Mouse (Mus musculus) c-Kit-positive CD71-positive TER-119-negative erythroid progenitor cells, embryonic 14.5 days (primary cell): ENCODE measurements at regions not wholly inside any gene's neighbourhood (a gene's known extent, or its start where the extent isn't known, plus 50 kb on each side); places are given as distances from the start of the nearest gene placed in this dataset.
"Not testable (repeated sequence)": the region's sequence is repeated elsewhere in the genome, so short reads cannot be mapped to it uniquely, and the experiment has no call there.

Experiments used
- DNase-seq: peaks from one replicate; pipeline ENCODE4 v3.0.0-alpha.2; 2013; ENCODE audit warnings: low read depth

GRCm38 (mm10) chr17:13551693-13552404, 197.5 kb downstream of the Tcp10c start:
- not testable (repeated sequence) for DNase-seq

- DNase-seq = not testable (repeated sequence)
These were observed 198.5 kb downstream of the Tcp10c start for GRCm38 (mm10) chr17:13552840-13553239.

DNA sequence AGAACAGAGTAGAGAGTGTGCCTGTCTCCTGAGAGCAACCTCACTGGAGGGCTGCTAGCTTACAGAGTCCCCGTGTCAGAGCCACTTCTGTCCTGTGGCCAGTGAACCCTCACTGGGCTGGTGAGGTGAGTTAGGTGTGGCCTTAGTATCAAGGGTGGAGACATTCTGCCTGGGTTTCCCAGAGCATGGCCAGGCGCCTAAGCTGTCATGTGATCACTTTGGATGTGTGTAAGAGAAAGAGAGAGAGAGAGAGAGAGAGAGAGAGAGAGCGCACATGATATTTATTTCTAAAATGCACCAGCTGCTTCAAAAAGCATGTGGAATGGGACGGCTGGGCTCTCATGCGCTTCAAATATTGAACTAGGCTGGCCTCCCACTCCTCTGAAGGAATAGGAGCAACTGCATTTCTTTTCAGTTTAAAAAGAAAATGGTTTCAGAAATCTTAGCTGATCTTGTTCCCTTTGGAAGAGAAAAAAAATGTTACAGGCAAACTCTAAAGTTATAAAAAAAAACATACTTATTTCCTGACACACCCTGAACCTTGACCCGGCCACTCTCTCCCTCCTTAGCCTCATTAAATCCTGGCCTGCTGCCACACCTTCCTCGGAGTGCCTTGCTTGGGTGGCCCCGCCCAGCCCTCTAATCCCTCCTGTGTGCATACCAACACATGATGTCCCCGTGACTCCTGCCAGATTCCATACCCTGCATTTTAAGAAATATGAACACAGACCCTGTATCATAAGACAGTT, 201.1 kb downstream of the Tcp10c start:
- DNase-seq = not testable (repeated sequence)

DNA sequence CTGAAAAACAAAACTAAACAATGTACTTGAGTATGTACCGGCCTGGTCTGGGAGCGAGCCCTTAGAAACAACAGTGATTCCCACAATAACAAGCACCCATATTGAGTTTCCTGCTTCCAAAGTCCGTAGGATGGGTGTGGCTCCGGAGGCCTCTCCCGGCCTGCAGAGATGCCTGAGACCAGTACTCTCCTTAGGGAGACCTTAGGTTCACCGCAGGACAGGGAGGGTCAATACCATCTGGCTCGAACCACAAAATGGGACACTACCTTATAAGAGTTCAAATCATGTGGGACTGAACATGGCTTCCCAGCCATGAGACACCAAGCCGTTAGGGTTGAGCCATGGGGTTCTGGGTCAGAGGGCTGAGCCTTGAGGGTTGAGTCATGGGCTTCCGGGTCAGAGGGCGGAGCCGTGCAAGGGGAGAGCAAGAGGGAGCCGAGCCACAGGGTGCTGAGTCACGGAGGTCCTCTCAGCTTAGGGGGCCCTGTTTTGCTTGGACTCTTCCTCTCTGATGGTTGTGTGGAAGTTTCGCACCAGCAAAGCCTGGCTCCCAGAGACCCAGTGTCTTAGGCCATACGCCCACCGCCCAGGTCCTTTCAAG, 201.8 kb downstream of the Tcp10c start:
- not testable (repeated sequence) for DNase-seq

- no peak for DNase-seq
These were observed 201.5 kb upstream of the Afdn start for GRCm38 (mm10) chr17:13558863-13559262.

DNA sequence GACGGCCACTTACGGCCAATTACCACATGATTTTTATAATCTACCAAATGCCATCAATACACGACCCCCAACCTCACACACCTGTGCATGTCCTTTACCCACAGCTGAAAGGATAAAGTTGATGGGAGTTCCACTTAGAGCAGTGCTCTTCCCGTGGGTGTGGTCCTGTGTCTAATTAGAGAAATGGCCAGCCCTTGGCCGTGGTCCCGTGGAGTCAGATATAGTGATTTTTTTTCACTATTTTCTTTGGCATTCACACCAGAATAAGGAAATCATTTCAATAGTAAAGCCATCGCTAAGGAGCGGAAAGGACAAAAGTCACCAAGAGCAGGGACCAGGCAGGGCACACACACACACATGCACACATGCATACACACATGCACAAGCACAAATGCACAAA, 199.0 kb upstream of the Afdn start:
- no peak for DNase-seq

- DNase-seq = no peak
These were observed 197.4 kb upstream of the Afdn start for GRCm38 (mm10) chr17:13562974-13563373.

GRCm38 (mm10) chr17:13564800-13565199, 195.5 kb upstream of the Afdn start:
- no peak for DNase-seq

DNA sequence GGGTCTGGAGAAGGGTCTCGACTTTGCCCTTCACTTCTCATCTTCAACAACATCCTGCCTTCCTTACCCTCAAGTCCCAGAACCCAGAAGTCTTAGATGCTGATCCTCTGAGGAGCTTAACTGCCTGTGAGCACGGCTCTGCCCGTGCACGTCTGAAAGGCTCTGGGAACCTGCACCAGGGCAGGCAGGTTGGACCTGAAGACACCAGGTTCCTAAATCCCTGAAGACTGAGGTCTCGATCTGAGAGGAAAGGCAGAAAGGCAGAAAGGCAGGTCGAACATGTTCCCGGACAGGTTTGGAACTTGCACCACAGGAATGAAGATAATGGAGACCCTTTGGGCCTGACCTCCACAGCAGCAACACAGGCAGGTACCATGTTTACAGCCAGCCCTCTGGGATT, 193.7 kb upstream of the Afdn start:
- DNase-seq = no peak

DNA sequence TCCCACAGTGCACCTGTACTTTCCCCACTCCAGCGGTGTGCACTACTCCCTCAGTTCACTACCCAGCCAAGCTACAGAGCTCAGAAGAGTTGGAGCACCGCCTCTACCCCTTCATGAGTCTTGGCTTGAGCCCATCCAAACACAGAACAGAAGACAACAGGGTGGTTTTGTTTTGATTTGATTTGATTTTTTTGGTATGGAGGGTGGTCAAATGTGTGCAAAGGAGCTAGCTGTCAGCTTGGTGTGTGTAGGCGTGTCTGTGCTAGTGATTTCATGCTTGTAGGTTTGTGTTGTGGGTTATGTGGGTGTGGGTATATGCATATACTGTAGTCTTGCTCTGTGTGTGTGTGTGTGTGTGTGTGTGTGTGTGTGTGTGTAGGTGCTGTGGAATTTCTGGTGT, 193.2 kb upstream of the Afdn start:
- no peak for DNase-seq

- DNase-seq = no peak
These were observed 189.5 kb upstream of the Afdn start for GRCm38 (mm10) chr17:13570796-13571195.

- no peak for DNase-seq
These were observed 188.0 kb upstream of the Afdn start for GRCm38 (mm10) chr17:13572204-13572833.

GRCm38 (mm10) chr17:13573036-13573435, 187.3 kb upstream of the Afdn start:
- no peak for DNase-seq

- no peak for DNase-seq
These were observed 186.2 kb upstream of the Afdn start for GRCm38 (mm10) chr17:13574122-13574521.

DNA sequence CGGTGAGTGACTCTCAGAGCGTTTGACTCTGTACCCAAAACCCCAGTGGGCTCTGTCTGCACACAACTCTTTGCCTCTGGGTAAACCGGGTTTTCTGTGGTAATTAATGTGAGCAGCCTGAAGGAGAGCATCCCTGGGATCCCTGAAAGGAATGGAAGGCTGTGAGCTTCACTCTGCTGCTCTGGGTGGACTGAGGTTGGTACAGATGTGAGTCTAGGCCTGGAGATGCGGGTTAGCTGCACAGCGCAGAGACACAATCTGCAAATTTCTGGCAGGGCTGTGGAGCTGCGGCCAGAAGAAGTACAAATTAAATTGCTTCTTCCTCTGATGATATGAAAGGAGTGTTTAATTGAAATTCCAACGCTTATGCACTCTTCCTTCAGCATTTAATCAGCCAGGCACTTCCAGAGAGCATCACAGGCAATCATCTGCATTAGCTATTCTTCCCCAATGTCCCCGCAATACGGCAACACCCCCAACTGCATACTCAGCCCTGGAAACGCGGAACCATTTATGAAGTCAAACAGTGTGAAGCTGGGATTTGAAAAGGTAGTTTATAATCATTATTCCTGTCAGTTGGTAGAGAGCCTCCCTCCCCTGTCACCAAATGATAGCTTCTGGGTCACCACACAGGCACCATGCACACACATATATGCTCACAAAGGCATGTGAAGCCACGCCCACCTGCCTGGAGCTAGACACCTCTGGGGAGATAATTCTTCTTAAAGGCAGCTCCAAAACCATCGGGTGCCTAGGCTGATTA, 185.5 kb upstream of the Afdn start:
- no peak for DNase-seq

- DNase-seq = no peak
These were observed 182.5 kb upstream of the Afdn start for GRCm38 (mm10) chr17:13577798-13578197.

- DNase-seq = no peak
These were observed 179.0 kb upstream of the Afdn start for GRCm38 (mm10) chr17:13581214-13581920.

DNA sequence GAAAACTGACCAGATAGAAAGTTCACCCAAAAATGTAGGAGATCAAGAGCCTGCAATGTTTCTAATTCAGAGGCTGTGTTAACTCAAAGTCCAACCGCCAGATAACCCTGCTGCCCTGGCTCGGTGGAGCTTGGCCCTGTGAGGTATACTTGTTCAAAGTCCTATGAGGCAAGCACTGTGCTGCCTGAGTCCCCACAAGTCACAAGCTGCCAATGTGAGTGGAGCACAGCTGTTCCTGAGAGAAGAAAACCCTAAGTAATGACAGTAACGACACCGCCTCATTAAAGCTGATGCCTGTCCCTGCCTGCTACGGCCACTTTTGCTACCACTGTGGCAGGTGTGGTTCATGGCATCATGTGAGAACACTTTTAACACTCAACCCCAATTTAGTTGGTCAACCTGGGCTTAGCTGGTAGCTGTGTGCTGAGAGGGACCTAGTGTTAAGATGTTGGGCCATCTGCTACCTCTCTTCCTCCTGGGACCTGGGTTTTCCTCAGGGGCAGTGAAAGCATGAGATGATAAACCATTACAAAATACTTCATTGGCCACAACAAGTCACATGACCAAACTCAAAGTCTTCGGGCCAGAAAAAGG, 178.2 kb upstream of the Afdn start:
- no peak for DNase-seq

DNA sequence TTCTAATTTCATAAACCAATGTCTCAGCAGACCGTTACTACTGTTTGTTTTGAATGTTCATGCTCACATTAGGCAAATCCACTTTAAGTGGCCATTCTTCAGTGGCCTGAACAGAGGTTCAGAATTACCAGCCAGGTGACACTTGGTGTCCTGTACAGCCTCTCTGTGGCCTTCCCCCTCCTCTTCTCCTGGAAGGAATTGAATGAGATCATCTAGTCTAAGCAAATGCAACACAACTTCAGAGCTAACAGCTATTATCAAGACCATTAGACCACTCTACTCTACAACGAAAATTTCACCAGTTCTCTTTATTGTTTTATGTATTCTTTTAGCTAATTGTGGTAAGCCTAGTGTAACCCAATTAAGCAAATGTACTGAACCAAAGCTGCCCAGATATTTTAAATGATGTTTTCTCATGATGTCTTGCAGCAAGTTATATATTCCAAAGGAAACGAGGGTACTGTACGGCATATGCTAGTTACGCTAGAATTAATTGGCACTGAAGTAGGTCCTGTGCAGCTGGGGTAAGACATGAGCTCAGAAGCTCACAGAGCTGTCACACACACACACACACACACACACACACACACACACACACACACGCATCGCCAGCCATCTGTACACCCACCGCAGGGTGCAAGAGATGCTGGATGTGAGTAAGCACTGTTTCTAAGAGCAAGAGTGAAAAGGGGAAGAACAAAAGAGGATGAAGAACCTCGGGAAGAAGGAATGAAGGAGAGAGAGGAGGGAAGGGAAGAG, 176.7 kb upstream of the Afdn start:
- no peak for DNase-seq

GRCm38 (mm10) chr17:13584394-13584793, 175.9 kb upstream of the Afdn start:
- DNase-seq = no peak
